Mouse (Mus musculus) midbrain, embryonic 11.5 days (tissue): ENCODE results near the gene Nck2. TPM values are rescaled to one million over a fixed set of nuclear protein-coding genes. Genes with fewer than 3 reads are reported as not detected.

ENCODE experiments used
- ATAC-seq: fragments of 200-750 bp; cut with Nextera tagmentation; 2 replicates; pipeline ENCODE4 v1.8.0; 2017; ENCODE audit warnings: moderate TSS enrichment, moderate library complexity; ENCODE audit not compliant: low FRiP score
- DNase-seq: peaks from one replicate; pipeline ENCODE4 v3.0.0; 2015; ENCODE audit warnings: low spot score; ENCODE audit errors: missing footprints
- H3K27ac ChIP-seq: fragments of 300-500 bp; sonication (generic); 2 replicates; pipeline ENCODE4 v1.5.1; 2014; ENCODE audit warnings: low read depth, low read length
- H3K27me3 ChIP-seq: fragments of 300-500 bp; sonication (generic); 2 replicates; pipeline ENCODE4 v1.6.1; 2014; ENCODE audit warnings: mild to moderate bottlenecking, low read length, moderate library complexity, mixed read lengths; ENCODE audit not compliant: control insufficient read depth, insufficient read depth
- H3K36me3 ChIP-seq: fragments of 300-500 bp; sonication (generic); 2 replicates; pipeline ENCODE4 v1.6.1; 2014; ENCODE audit warnings: mild to moderate bottlenecking, low read length, moderate library complexity, mixed read lengths; ENCODE audit not compliant: control insufficient read depth, insufficient read depth
- H3K4me1 ChIP-seq: fragments of 300-500 bp; sonication (generic); 2 replicates; pipeline ENCODE4 v1.6.1; 2014; ENCODE audit warnings: low read length; ENCODE audit not compliant: control insufficient read depth, insufficient read depth
- H3K4me2 ChIP-seq: fragments of 300-500 bp; sonication (generic); 2 replicates; pipeline ENCODE4 v1.6.1; 2014; ENCODE audit warnings: mild to moderate bottlenecking, moderate library complexity
- H3K4me3 ChIP-seq: fragments of 300-500 bp; sonication (generic); 2 replicates; pipeline ENCODE4 v1.5.1; 2014; ENCODE audit warnings: low read depth, low read length
- H3K9ac ChIP-seq: fragments of 300-500 bp; sonication (generic); 2 replicates; pipeline ENCODE4 v1.6.1; 2014; ENCODE audit warnings: low read length
- H3K9me3 ChIP-seq: fragments of 300-500 bp; sonication (generic); 2 replicates; pipeline ENCODE4 v1.6.1; 2016; ENCODE audit warnings: low read length; ENCODE audit not compliant: control insufficient read depth
- WGBS: fragments of 180-500 bp; shearing (Covaris S2); extraction: QIAGEN DNeasy Blood & Tissue Kit; methylation state at CpG from one replicate; pipeline ENCODE4 v1.1.7; 2014; 5-methylcytosine and 5-hydroxymethylcytosine counted together
- polyA plus RNA-seq: library from polyadenylated mRNA; unstranded; fragments of >200 nt; fragmentation: Nextera tagmentation; extraction: Ambion mirVana; gene quantifications from 2 replicates; pipeline ENCODE4 v1.2.1, GENCODE M21; 2014

Nck2 gene
- polyA plus RNA-seq, 1 experiment from 2014 or later = 33.6 TPM

GRCm38 (mm10) chr1:43559043-43559692 lies 114.8 kb downstream of the Nck2 start:
- H3K4me2 ChIP-seq = no peak overlapping the region
- H3K4me3 ChIP-seq = no peak overlapping the region
- H3K9me3 ChIP-seq = no peaks in the 10 kb centered on the region
- H3K27me3 ChIP-seq = no peaks in the 10 kb centered on the region
- WGBS = 92% methylated on average over 5 of the region's 5 CpGs
- DNase-seq (no peak), ATAC-seq (no peak)
- H3K4me1 ChIP-seq = peaks cover 5% of the 10 kb centered on the region; the same call in 1 of the 2 replicates
- no peaks in the 10 kb centered on the region for H3K36me3 ChIP-seq
- H3K27ac ChIP-seq = no peak overlapping the region
- no peak overlapping the region for H3K9ac ChIP-seq

- no peaks in the 10 kb centered on the region for H3K9me3 ChIP-seq
- H3K27me3 ChIP-seq = no peaks in the 10 kb centered on the region
- no peak for DNase-seq
- no peak overlapping the region for H3K4me2 ChIP-seq
- 93% methylated on average over 3 of the region's 3 CpGs for WGBS
- no peak for ATAC-seq
- no peak overlapping the region for H3K4me3 ChIP-seq
- H3K9ac ChIP-seq = no peak overlapping the region
- no peaks in the 10 kb centered on the region for H3K36me3 ChIP-seq
- H3K4me1 ChIP-seq = no peaks in the 10 kb centered on the region
- H3K27ac ChIP-seq = no peak overlapping the region
Measured at GRCm38 (mm10) chr1:43561085-43561484, 116.7 kb downstream of the Nck2 start.

- no peaks in the 10 kb centered on the region for H3K4me1 ChIP-seq
- no peaks in the 10 kb centered on the region for H3K27me3 ChIP-seq
- H3K9me3 ChIP-seq = no peaks in the 10 kb centered on the region
- no peaks in the 10 kb centered on the region for H3K36me3 ChIP-seq
- ATAC-seq = no peak
- 84% methylated on average over 13 of the region's 13 CpGs for WGBS
- no peak overlapping the region for H3K4me3 ChIP-seq
- H3K9ac ChIP-seq = no peak overlapping the region
- DNase-seq = no peak
- H3K4me2 ChIP-seq = no peak overlapping the region
- H3K27ac ChIP-seq = no peak overlapping the region
Measured at GRCm38 (mm10) chr1:43562002-43562666, 117.8 kb downstream of the Nck2 start.

- no peaks in the 10 kb centered on the region for H3K27me3 ChIP-seq
- ATAC-seq (no peak), DNase-seq (no peak)
- no peak overlapping the region for H3K4me2 ChIP-seq
- WGBS = 91% methylated on average over 4 of the region's 4 CpGs
- H3K9ac ChIP-seq = no peak overlapping the region
- no peak overlapping the region for H3K27ac ChIP-seq
- no peaks in the 10 kb centered on the region for H3K36me3 ChIP-seq
- H3K4me1 ChIP-seq = no peaks in the 10 kb centered on the region
- no peaks in the 10 kb centered on the region for H3K9me3 ChIP-seq
- H3K4me3 ChIP-seq = no peak overlapping the region
Measured at GRCm38 (mm10) chr1:43565260-43565659, 120.9 kb downstream of the Nck2 start.

- Histone ChIP-seq H3K27ac (no peak overlapping the region), H3K36me3 (peaks cover 3% of the 10 kb centered on the region; the same call in 1 of the 2 replicates), H3K9me3 (no peaks in the 10 kb centered on the region), H3K4me2 (no peak overlapping the region), H3K4me1 (no peaks in the 10 kb centered on the region), H3K4me3 (no peak overlapping the region), H3K27me3 (no peaks in the 10 kb centered on the region), H3K9ac (no peak overlapping the region)
- ATAC-seq (no peak), DNase-seq (no peak)
- WGBS = 90% methylated on average over 8 of the region's 8 CpGs
Measured at GRCm38 (mm10) chr1:43566677-43567377, 122.4 kb downstream of the Nck2 start.

GRCm38 (mm10) chr1:43568824-43569223 lies 124.4 kb downstream of the Nck2 start:
- Histone ChIP-seq H3K27ac (no peak overlapping the region), H3K27me3 (no peaks in the 10 kb centered on the region), H3K36me3 (peaks cover 3% of the 10 kb centered on the region; the same call in 1 of the 2 replicates), H3K9ac (no peak overlapping the region), H3K4me2 (no peak overlapping the region), H3K4me1 (no peaks in the 10 kb centered on the region), H3K4me3 (no peak overlapping the region), H3K9me3 (no peaks in the 10 kb centered on the region)
- 79% methylated on average over 10 of the region's 10 CpGs for WGBS
- ATAC-seq (no peak), DNase-seq (no peak)

GRCm38 (mm10) chr1:43571105-43571504 lies 126.7 kb downstream of the Nck2 start:
- DNase-seq (no peak), ATAC-seq (no peak)
- Histone ChIP-seq H3K27me3 (no peaks in the 10 kb centered on the region), H3K4me1 (no peaks in the 10 kb centered on the region), H3K9ac (no peak overlapping the region), H3K4me2 (no peak overlapping the region), H3K4me3 (no peak overlapping the region), H3K27ac (no peak overlapping the region), H3K36me3 (peaks cover 3% of the 10 kb centered on the region; the same call in 1 of the 2 replicates), H3K9me3 (no peaks in the 10 kb centered on the region)
- 94% methylated on average over 4 of the region's 4 CpGs for WGBS

GRCm38 (mm10) chr1:43574793-43575304 lies 130.5 kb downstream of the Nck2 start:
- Histone ChIP-seq H3K36me3 (peaks cover 3% of the 10 kb centered on the region; the same call in 1 of the 2 replicates), H3K9me3 (no peaks in the 10 kb centered on the region), H3K4me3 (no peak overlapping the region), H3K4me2 (no peak overlapping the region), H3K27me3 (no peaks in the 10 kb centered on the region), H3K4me1 (no peaks in the 10 kb centered on the region), H3K9ac (no peak overlapping the region), H3K27ac (no peak overlapping the region)
- DNase-seq (no peak), ATAC-seq (no peak)
- WGBS = 89% methylated on average over 3 of the region's 3 CpGs

GRCm38 (mm10) chr1:43577371-43577770 lies 133.0 kb downstream of the Nck2 start:
- H3K27me3 ChIP-seq = no peaks in the 10 kb centered on the region
- no peaks in the 10 kb centered on the region for H3K36me3 ChIP-seq
- no peak overlapping the region for H3K27ac ChIP-seq
- H3K4me3 ChIP-seq = no peak overlapping the region
- H3K4me1 ChIP-seq = no peaks in the 10 kb centered on the region
- no peak overlapping the region for H3K4me2 ChIP-seq
- ATAC-seq (no peak), DNase-seq (no peak)
- H3K9me3 ChIP-seq = no peaks in the 10 kb centered on the region
- WGBS = 85% methylated on average over 3 of the region's 3 CpGs
- H3K9ac ChIP-seq = no peak overlapping the region
